Mouse (Mus musculus) bone marrow, adult 2 months (tissue): ENCODE measurements around the gene Phf1.

Experiments
- CTCF ChIP-seq: fragments of 200-500 bp; IDR thresholded peaks from 2 replicates; pipeline ENCODE4 v1.5.1; 2011; ENCODE audit warnings: low read length, control low read depth; ENCODE audit not compliant: control insufficient read depth, insufficient read depth
- POLR2A ChIP-seq: fragments of 200-500 bp; IDR thresholded peaks from 2 replicates; pipeline ENCODE4 v1.6.1; 2011; ENCODE audit warnings: low read depth, mild to moderate bottlenecking, control low read depth, low read length, borderline replicate concordance; ENCODE audit not compliant: control insufficient read depth

GRCm38 (mm10) chr17:26956309-26956708 lies 23.5 kb downstream of the Phf1 start:
- TF ChIP-seq POLR2A (no peak), CTCF (no peak)
